Mouse (Mus musculus) small intestine, adult 10 weeks (tissue): ENCODE measurements around the gene Gm9803. TPM values are rescaled to one million over a fixed set of nuclear protein-coding genes. Genes with fewer than 3 reads are reported as not detected.

Experiments
- polyA plus RNA-seq: library from polyadenylated mRNA; stranded (reverse); fragments of 350-450 nt; fragmentation: Illumina TruSeq; extraction: RNeasy Lipid Tissue Mini Kit (QIAGEN cat#74804); gene quantifications from one replicate; pipeline ENCODE4 v1.2.3, GENCODE M21; 2014; ENCODE audit warnings: low replicate concordance

Gm9803 gene
- not detected for polyA plus RNA-seq

DNA sequence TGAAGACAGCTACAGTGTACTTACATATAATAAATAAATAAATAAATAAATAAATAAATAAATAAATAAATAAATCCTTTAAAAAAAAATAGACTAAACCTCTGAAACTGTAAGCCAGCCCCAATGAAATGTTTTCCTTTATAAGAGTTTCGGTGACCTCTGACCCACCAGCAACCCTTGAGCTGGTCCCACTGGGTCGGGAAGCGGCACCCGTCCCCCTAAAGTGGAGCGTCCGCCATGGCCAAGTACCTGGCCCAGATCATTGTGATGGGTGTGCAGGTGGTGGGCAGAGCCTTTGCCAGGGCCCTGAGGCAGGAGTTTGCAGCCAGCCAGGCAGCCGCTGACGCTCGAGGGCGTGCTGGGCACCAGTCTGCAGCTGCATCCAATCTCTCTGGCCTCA lies at the start of gene Gm9803:
Gene Gm9803 (plus strand): TSS at position 154 of the 400 bp plus-strand sequence.

DNA sequence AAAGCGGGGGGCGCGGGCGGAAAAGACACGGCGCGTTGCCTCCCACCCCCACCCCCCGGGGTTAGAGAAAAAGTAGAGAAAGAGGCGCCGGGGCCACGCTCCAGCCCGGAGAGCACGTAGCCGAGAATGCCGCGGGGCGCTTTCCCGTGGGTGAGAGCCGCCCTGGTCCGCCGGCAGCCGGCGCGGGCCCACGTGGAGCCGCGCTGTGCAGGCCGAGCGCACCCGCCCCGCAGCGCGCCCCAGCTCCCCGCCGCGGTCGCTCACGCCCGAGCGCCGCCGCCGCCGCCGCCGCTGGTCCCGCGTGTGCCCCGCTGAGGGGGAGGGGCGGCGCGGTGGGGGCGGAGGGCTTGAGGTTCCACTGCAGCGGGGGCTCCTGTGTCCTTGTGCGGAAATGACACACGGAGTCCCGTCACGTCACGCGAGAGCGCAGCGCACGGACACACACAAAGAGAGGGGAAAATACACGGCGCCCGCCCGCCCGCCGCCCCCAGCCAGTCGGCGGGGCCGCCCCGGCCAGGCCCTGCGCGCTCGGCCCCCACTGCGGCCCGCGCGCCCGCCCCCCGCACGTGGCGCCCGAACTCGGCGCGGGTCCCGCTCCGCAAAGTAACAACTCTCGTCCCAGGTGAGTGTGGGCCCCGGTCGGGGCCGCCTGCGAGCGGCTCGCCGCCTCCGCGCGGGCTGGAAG lies 45.0 kb upstream of the Gm9803 start, which contains the start of gene Bend3:
Gene Bend3 (plus strand): TSS at position 81 of the 685 bp plus-strand sequence.

GRCm38 (mm10) chr10:43540442-43541152 lies 16.7 kb downstream of the Gm9803 start, which contains the start of gene 1700021F05Rik:
1700021F05Rik (minus strand) TSS chr10:43540994.

Other genes with a start within 250 kb of the Gm9803 start
- 1.9 TPM for gene Bend3, start 45.3 kb upstream of the Gm9803 start, polyA plus RNA-seq
- 64.7 TPM for gene 1700021F05Rik, start 16.9 kb downstream of the Gm9803 start, polyA plus RNA-seq
- gene Cd24a, start 54.2 kb downstream of the Gm9803 start, polyA plus RNA-seq = 546 TPM